ENCODE assay signal across 8 mouse cellular contexts in genomic region chr1:93477758-93478585, GRCm38 (mm10). TPM values are rescaled to one million over a fixed set of nuclear protein-coding genes. Genes with fewer than 3 reads are reported as not detected.
A peak's percentile ranks its signal among the peaks of the same experiment; 100 is the strongest.
DNase-seq lines count a peak whose midpoint lies in the region; ATAC-seq and TF ChIP-seq lines count a peak whose summit lies in the region.

No protein-coding gene starts in this region.

- H3K9me3 ChIP-seq in ES-E14 (ENCODE audit: control insufficient read depth, insufficient read depth, low read depth, low read length): no peaks in the 10 kb centered on the region
- H3K9me3 ChIP-seq in forebrain, embryonic 15.5 days: no peaks in the 10 kb centered on the region

- H3K4me2 ChIP-seq in forebrain, embryonic 15.5 days (replicated peaks): peak overlapping the region; percentile 44

- under 1% methylated on average over 41 of the region's 41 CpGs for WGBS in forebrain, embryonic 15.5 days
- under 1% methylated on average over 41 of the region's 41 CpGs for WGBS in lung, adult 2 months
- WGBS in olfactory bulb, adult 2 months: under 1% methylated on average over 41 of the region's 41 CpGs
- under 1% methylated on average over 41 of the region's 41 CpGs for WGBS in thymus, adult 2 months

- no peaks in the 10 kb centered on the region for H3K36me3 ChIP-seq in ES-E14 (ENCODE audit: control insufficient read depth, insufficient read depth, low read length, poor library complexity, severe bottlenecking)
- no peaks in the 10 kb centered on the region; the same call in 1 of the 2 replicates for H3K36me3 ChIP-seq in forebrain, embryonic 15.5 days
- H3K36me3 ChIP-seq in thymus, adult 2 months (ENCODE audit: control insufficient read depth, insufficient read depth, low read length): no peaks in the 10 kb centered on the region

- H3K4me1 ChIP-seq in ES-E14 (ENCODE audit: control insufficient read depth in 2 of 2, insufficient read depth in 2 of 2, low read length in 2 of 2, poor library complexity in 1 of 2): peaks cover 0 to 4% of the 10 kb centered on the region in 2 experiments; a peak in 1 of 4 replicates
- H3K4me1 ChIP-seq in forebrain, embryonic 15.5 days: peaks cover 34% of the 10 kb centered on the region
- peaks cover 8% of the 10 kb centered on the region for H3K4me1 ChIP-seq in lung, adult 2 months (ENCODE audit: control insufficient read depth, insufficient read depth, low read length)
- H3K4me1 ChIP-seq in olfactory bulb, adult 2 months (ENCODE audit: control insufficient read depth, insufficient read depth, low read length): no peaks in the 10 kb centered on the region
- no peaks in the 10 kb centered on the region; the same call in 1 of the 2 replicates for H3K4me1 ChIP-seq in thymus, adult 2 months (replicated peaks; ENCODE audit: control insufficient read depth, insufficient read depth, low read length)

- DNase-seq in ES-E14 (ENCODE audit: low read depth, low spot score): peak; percentile 89
- peak; percentile 99 for DNase-seq in cerebellum, adult 11-12 months
- peak; percentile 97 for DNase-seq in heart, postnatal 25 days (ENCODE audit: low spot score)
- DNase-seq in layer of hippocampus, adult 18-20 months (ENCODE audit: low spot score in 2 of 2): peak; percentile 97 to 99
- DNase-seq in lung, adult 2 months: peak; percentile 97
- peak; percentile 98 for DNase-seq in thymus, adult 2 months

- peak overlapping the region; percentile 94 for H3K27ac ChIP-seq in ES-E14 (ENCODE audit: insufficient read depth, low read depth, low read length, poor library complexity, severe bottlenecking)
- peak overlapping the region; percentile 91 for H3K27ac ChIP-seq in forebrain, embryonic 15.5 days (replicated peaks)
- peak overlapping the region; percentile 91 for H3K27ac ChIP-seq in olfactory bulb, adult 2 months (ENCODE audit: insufficient read depth, low read depth, low read length)
- peak overlapping the region; percentile 85 for H3K27ac ChIP-seq in thymus, adult 2 months (ENCODE audit: control insufficient read depth, insufficient read depth, low read length)

- peak overlapping the region; percentile 97 for H3K9ac ChIP-seq in ES-E14 (ENCODE audit: insufficient read depth, low read depth, low read length, poor library complexity, severe bottlenecking)
- H3K9ac ChIP-seq in forebrain, embryonic 15.5 days (replicated peaks): peak overlapping the region; percentile 77

- intact Hi-C loops in heart, postnatal 25 days (cut with DNase I): loop anchor here (2.0 to 10.0 kb wide), 2 partner anchors 33 to 157 kb away; no protein-coding TSS in a partner anchor

- in situ Hi-C loops in ES-E14 (cut with MboI; ENCODE audit: low sequenced_read_pairs in 2 of 2, unreplicated experiment in 2 of 2): no loop called here

- H3K27me3 ChIP-seq in forebrain, embryonic 15.5 days: no peaks in the 10 kb centered on the region
- H3K27me3 ChIP-seq in thymus, adult 2 months (ENCODE audit: control insufficient read depth, insufficient read depth, low read length): no peaks in the 10 kb centered on the region

- H3K4me3 ChIP-seq in ES-E14 (ENCODE audit: insufficient read depth in 1 of 2, low read depth in 1 of 2, low read length in 2 of 2, poor library complexity in 1 of 2, severe bottlenecking in 1 of 2): peak overlapping the region; percentile 88 to 91
- peak overlapping the region; percentile 85 for H3K4me3 ChIP-seq in forebrain, embryonic 15.5 days
- H3K4me3 ChIP-seq in lung, adult 2 months (replicated peaks; ENCODE audit: extremely low read depth, low read depth, low read length): peak overlapping the region; percentile 89
- H3K4me3 ChIP-seq in olfactory bulb, adult 2 months (ENCODE audit: insufficient read depth, low read depth, low read length): peak overlapping the region; percentile 83
- peak overlapping the region; percentile 88 for H3K4me3 ChIP-seq in thymus, adult 2 months (ENCODE audit: control insufficient read depth, insufficient read depth, low read length)

- peak; percentile 73 for TF ChIP-seq POLR2A in lung, adult 2 months (IDR thresholded peaks at IDR 0.05; ENCODE audit: borderline replicate concordance, extremely low read depth, low read depth, low read length)
- peak; percentile 44 for TF ChIP-seq POLR2A in olfactory bulb, adult 2 months (IDR thresholded peaks at IDR 0.05; ENCODE audit: insufficient read depth, low read depth, low read length)
- peak; percentile 71 for TF ChIP-seq POLR2A in thymus, adult 2 months (IDR thresholded peaks at IDR 0.05; ENCODE audit: control insufficient read depth, extremely low read depth, insufficient read depth, low read length, poor library complexity)

- peak; percentile 42; the same call in 1 of the 2 replicates for TF ChIP-seq CTCF in lung, adult 2 months (IDR thresholded peaks at IDR 0.05; ENCODE audit: insufficient read depth, low read length)
- TF ChIP-seq CTCF in olfactory bulb, adult 2 months (IDR thresholded peaks at IDR 0.05; ENCODE audit: insufficient read depth, low read depth, low read length): peak; percentile 38; the same call in 1 of the 2 replicates
- TF ChIP-seq CTCF in thymus, adult 2 months (IDR thresholded peaks at IDR 0.05; ENCODE audit: borderline replicate concordance, control insufficient read depth, extremely low read depth, insufficient read depth, low read length, poor library complexity): peak; percentile 63; the same call in 1 of the 2 replicates

- peak; percentile 96 for ATAC-seq in forebrain, embryonic 15.5 days (replicated peaks)

TF ChIP-seq in ES-E14, 5 proteins besides CTCF, POLR2A, EP300 and RAD21:
- no peak for TF ChIP-seq ZC3H11A (IDR thresholded peaks at IDR 0.05; ENCODE audit: borderline replicate concordance, low read depth, low read length)
- TF ChIP-seq HCFC1 (IDR thresholded peaks at IDR 0.05; ENCODE audit: borderline replicate concordance, insufficient read depth, low read length): no peak
- TF ChIP-seq ZNF384 (IDR thresholded peaks at IDR 0.05; ENCODE audit: low read depth, low read length): no peak
- no peak for TF ChIP-seq CHD2 (IDR thresholded peaks at IDR 0.05; ENCODE audit: low read depth, low read length)
- TF ChIP-seq MAFK (IDR thresholded peaks at IDR 0.05; ENCODE audit: insufficient read depth, low read depth, low read length): no peak

RNA-seq across cellular contexts. Expression of gene Hdlbp, which starts 0.6 kb away (rescaled TPM):
- total RNA-seq in ES-E14 (2012; rRNA removed): 85.7 and 147 TPM in 2 replicates
- polyA plus RNA-seq in forebrain, embryonic 15.5 days (2015; fragmentation: Nextera tagmentation; extraction: Ambion mirVana): 61.1 and 66.5 TPM in 2 replicates
- total RNA-seq in heart, postnatal 25 days (2021): 100 to 1,000 TPM; 520 to 550 TPM
- 100 to 1,000 TPM; 153 to 156 TPM for total RNA-seq in layer of hippocampus, adult 18-20 months (2021)
- polyA plus RNA-seq in lung, adult 2 months (2012; rRNA removed): 52.2 and 61.2 TPM in 2 replicates
- 122 TPM in 1 of 2 replicates, not detected in the other for polyA plus RNA-seq in olfactory bulb, adult 2 months (2012; ENCODE audit: insufficient read depth, insufficient read length, low replicate concordance, missing spikeins)
- polyA plus RNA-seq in thymus, adult 2 months (2012; rRNA removed): 52.3 and 53.4 TPM in 2 replicates

RNA-seq across cellular contexts. Expression of gene Farp2, which starts 33.9 kb away (rescaled TPM):
- 2.5 and 2.8 TPM in 2 replicates for total RNA-seq in ES-E14 (2012; rRNA removed)
- 3.2 and 4.3 TPM in 2 replicates for polyA plus RNA-seq in forebrain, embryonic 15.5 days (2015; fragmentation: Nextera tagmentation; extraction: Ambion mirVana)
- 10 to 100 TPM; 18.2 to 18.8 TPM for total RNA-seq in heart, postnatal 25 days (2021)
- 10 to 100 TPM; 12.0 to 13.0 TPM for total RNA-seq in layer of hippocampus, adult 18-20 months (2021)
- polyA plus RNA-seq in lung, adult 2 months (2012; rRNA removed): 4.2 and 4.7 TPM in 2 replicates
- not detected in 2 replicates for polyA plus RNA-seq in olfactory bulb, adult 2 months (2012; ENCODE audit: insufficient read depth, insufficient read length, low replicate concordance, missing spikeins)
- polyA plus RNA-seq in thymus, adult 2 months (2012; rRNA removed): 1.7 and 2.1 TPM in 2 replicates

Comparison
In these comparisons a context has a peak if more than half of its experiments do, and no peak if none do; other contexts are left out.
1. Peak in every context shown above with its lines: DNase-seq, ATAC-seq, H3K4me3 ChIP-seq and H3K27ac ChIP-seq.